Mouse (Mus musculus): Measurements from ENCODE around the gene Popdc2.
"Not testable (repeated sequence)": the region's sequence is repeated elsewhere in the genome, so short reads cannot be mapped to it uniquely, and the experiment has no call there.

Popdc2 gene

DNA sequence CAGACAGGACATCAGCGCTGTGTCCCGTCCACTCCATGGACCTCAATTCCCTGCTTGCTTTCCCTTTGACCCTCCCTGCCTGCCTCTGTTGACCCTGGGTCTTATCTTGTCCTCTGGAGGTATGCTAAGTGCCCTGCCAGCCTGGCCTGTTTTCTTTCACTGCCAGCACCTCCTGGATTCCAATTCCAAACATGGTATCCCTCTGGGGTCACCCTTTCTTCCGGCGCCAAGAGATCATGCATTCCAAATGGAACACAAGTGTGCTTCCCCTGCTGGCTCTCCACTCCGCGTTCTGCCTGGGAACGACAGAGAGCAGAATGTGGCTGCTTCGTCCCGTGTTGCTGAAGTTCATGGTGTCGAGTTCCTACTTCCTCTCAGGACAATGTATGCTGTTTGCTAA lies at the start of gene Popdc2:
Gene Popdc2 (plus strand): TSS at position 277 of the 400 bp plus-strand sequence.
- no peak for DNase-seq (ENCODE audit: low spot score)

DNA sequence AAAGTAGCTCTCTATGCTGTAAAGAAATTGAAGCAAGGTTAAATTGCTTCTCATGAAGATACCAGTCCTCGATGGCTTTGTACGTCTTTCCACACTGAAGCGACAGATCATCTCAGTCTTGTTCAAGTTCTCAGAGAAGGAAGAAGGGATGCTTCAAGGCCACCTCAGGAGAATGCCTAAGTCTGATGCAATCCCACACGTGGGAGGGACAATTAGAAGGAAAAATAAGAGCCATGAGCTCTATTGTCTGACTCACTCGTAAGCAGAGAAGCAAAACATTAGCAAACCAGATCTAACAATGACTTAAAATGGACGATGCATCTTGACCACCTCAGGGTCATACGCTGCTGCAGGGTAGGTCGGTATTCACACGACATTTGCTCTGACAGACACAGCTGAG lies 43.5 kb upstream of the Popdc2 start:
- no peak for DNase-seq (ENCODE audit: low spot score)

DNA sequence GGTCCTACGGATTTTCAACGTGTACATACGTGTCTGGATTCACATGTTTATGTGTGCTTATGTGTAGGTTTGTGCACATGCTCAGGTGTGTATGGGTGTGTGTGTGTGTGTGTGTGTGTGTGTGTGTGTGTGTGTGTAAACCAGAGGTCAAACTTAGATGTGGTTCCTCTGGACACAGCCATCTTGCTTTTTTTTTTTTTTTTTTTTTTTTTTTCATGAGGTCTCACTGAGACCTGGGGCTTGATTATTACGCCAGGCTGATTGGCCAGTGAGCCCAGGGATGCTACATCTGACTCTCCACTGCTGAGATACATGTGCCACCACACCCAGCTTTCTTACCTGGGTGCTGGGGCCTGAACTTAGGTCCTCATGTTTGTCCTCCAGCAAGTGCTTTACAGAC lies 42.9 kb upstream of the Popdc2 start:
- no peak for DNase-seq (ENCODE audit: low spot score)

DNA sequence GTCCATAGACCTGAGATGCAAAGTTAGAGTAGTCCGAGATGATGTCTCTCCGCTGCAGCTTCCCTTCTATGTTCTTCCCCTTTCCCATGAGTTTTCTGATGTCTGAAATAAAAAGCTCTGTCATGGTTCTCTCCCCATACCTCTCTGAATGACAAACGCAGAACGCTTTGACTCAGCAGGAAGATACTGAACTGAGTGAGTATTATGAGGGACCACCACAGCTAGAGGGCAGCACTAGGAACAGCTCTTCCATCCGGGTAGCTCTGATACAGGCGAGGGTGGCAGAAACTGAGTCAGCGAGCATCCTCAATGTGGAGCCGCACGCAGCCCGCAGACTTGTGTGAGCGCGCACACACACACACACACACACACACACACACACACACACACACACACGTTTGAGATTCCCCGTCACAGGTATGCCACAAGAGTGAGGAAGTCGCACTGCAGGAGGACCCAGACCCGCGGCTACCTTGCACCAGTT lies 40.5 kb upstream of the Popdc2 start:
- DNase-seq (ENCODE audit: low spot score), result peak; percentile 38

DNA sequence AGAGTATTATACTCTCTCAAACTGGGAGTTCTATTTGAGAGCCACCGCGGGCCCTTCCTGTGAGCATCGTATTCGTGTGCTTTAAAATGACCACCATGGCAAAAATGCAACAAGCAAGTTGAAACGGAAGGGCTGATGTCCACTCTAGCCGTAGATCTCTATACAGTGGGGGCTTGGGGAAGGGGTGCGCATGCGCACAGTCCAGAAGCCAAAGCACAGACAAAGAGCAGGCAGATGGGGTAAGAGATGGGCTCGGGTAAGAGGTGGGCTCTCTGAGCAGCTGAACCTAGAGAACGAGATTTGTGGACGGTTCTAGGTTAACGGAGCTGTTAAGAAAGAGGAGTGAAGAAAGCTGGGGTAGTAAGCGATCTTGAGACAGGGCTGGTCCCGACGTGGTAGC lies 37.7 kb upstream of the Popdc2 start:
- DNase-seq (ENCODE audit: low spot score), result no peak

DNA sequence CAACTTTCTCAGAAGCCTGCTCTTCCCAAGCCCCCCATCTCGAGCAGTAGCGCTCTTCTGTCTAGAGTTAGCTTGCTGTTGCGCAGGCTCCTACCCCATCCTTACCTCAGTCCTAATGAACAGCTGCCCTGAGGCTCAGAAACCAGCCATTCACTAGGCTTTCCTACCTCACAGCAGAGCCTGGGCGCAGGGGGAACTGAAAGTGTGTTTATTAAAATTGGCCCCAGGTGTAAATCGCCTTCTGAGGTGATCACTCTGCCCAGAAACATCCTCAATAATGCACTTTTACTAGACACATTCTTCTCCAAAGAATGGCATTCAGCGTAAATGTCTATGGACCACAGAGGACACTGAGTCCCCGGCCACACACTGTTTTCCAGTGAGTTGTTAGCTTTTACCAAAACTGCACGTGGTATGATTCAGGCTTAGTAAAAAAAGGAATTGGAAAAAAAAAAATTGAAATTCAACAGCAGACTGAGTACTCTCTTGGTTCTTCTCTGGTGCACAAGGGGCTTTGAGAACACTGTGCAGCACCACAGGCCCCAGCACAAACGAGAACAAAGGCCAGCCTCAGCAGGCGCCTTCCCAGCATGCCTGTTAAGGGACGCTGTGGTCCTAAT lies 35.1 kb upstream of the Popdc2 start:
- DNase-seq (ENCODE audit: low spot score), result no peak

DNA sequence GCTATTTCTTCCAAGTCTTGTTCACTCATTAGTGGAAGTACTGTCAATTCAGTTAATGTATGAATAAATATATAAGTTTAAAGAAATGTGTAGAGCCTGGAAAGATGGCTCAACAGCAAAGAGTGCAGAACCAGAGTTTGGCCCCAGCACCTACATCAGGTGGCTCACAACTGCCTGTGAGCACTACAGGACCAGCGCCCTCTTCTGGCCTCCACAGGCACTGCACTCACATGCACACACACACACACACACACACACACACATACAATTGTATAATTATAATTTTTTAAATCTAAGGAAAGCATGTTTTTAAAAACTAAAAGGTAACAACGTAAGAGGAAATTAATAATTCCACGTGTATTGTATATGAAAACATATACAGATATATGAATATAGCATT lies 32.7 kb upstream of the Popdc2 start:
- no peak for DNase-seq (ENCODE audit: low spot score)

DNA sequence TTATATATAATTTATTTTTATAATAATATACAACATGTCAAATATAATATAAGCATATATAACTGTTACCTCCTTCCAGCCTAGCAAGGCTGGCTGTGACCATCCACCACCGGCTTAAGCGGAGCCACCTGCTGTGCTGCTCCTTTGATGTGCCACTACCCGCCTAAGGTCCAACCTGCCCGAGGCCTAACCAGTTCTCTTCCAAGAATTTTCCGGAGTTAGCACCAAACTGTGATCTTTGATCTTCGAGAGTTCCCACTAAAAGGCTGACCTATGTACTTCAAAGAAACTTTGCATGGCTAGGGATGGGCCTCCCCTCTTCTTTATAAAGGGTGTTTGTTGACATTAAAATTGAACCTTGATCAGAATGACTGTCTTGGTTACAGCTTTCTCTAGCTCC lies 27.6 kb upstream of the Popdc2 start:
- DNase-seq (ENCODE audit: low spot score), result no peak

DNA sequence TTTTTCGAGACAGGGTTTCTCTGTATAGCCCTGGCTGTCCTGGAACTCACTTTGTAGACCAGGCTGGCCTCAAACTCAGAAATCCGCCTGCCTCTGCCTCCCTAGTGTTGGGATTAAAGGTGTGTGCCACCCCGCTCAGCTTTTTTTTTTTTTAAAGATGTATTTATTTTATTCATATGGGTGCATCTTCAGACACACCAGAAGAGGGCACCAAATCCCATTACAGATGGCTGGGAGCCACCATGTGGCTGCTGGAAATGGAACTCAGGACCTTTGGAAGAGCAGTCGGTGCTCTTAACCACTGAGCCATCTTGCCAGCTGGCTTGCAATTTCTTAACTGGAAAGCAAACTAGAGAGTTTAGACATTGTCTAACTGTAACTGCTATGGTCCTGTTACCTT lies 23.9 kb upstream of the Popdc2 start:
- not testable (repeated sequence) for DNase-seq (ENCODE audit: low spot score)

DNA sequence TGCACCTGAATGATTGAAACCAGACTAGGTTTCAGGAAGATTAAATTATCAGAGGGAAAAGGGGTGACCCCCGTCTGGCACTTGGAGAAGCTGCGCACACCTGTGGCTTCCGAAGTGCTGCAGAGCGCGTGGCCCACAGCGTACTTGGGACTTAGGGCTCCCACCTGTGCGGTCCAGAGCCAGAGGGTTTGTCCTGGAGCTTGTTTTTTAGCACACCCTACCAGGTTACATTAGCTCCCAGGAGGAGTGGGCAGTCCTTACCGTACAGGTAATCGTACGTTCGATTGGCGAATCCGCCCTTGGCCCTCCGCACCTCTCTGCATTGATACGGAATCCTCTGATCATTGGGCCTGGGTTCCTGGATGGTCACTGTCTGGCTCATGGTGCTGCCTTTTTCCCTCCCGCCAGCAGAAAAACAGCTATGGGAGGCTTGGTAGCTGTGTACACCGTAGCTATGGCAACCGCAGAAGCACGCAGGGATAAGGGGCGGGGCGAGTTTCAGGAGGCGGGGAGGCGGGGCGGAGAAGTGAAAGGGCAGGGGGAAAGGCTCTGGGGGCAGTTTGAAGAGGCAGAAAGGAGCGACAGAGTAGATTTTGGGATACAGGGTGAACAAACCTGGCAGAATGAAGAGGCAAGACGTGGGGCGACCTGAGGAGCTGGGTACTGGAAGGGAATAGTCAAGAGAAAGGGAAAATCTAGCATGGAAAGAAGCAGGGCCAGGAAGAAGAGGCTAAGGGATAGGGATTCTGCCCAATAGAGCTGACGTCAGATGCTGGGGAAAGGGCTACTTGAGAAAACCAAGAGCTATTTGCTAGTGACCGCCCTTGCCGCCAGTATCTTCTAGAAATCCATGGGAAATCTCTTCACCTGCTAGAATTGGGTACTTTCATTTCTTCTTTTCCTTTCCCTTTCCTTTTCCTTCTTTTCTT lies 20.3 kb upstream of the Popdc2 start, which contains the start of gene Maats1:
Gene Maats1 (minus strand): TSS at position 748 of the 929 bp plus-strand sequence.
- peak; percentile 83 for DNase-seq (ENCODE audit: low spot score)

DNA sequence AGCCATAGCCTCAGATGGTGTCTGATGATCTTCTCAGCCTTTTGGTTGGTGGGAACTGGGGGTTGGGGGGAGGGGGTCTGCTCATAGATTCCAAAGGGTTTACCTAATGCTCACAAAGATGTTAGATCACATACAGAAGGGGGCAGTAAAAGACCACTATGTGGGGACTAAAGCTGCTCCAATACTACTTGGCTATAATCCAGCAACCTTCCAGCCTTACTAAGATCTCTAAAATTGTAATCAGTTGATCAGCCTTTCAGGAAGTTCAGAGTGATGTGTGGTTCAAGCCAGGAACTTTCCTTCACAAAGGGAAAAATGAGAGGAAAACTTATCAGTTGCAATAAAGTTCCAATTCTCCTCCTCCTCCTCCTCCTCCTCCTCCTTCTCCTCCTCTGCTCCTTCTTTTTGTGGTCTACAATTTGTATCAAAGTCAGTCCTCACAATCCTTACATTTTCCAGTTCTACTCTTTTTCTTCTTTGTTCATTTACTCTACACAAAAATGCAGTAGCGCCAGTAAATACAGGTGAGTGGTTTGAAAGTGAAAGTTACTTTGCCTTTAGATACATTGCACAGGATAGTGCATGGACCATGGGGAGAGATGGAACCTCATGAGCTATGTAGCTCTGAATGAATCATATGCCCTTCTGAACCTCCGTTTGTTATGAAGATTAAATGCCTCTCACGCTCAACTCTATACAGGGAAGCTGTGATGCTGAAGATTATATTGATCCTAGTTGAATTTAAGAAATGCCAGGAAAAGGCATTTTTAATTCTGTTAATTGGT lies 16.9 kb upstream of the Popdc2 start:
- peak; percentile 50 for DNase-seq (ENCODE audit: low spot score)

DNA sequence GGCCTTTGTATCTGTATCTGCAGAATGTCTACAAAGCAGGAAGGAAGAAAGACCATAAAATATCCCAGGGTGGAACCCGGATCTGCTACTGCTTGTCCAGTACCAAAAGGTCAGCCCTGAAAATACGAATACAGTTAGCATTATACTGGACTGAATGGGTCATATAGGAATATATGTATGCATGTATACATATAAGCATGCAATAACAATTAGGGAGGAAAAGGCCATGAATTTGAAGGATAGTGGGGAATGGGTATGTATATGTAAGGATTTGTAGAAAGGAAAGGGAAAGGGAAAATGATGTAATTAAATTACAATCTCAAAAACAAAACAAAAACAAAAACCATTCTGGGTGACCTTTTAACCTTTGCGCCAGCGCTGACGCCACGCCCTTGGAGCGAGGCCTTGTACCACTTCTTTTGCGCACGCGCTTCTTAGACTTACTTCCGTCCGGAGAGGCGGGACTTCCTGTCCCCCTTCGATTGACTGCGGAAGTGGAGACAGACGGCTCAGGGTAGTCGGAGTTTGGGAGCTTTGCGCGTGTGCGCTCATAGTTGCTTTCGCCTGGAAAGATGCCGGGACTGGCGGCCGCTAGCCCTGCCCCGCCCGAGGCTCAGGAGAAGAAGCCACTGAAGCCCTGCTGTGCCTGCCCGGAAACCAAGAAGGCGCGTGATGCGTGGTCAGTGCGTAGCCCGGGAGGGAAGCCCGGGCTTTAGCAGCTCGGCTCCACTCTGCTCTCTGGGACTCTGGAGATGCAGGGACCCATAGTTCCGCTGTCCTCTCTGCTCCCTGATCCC lies 15.3 kb upstream of the Popdc2 start, which contains the start of the genes Cox17 and Gm21987:
Gene Cox17 (plus strand): TSS at position 463 of the 797 bp plus-strand sequence.
Gene Gm21987 (plus strand): TSS at position 512 of the 797 bp plus-strand sequence.
- peak; percentile 96 for DNase-seq (ENCODE audit: low spot score)

DNA sequence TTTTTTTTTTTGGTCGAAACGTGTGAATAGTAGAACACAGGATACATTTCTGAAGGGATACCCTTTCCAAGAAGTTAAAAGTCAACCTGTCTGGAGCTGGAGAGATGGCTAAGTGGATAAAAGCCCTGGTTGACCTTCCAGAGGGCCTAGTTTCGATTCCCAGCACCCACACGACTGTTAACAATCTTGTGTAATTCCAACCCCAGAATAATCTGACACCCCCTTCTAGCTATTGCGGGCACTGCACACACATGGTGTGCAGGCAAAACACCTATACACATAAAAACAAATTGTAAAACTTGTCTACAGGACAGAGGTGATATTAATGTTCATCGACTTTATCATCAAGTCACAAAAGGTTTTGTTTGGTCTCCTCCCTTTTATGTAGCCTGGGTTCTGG lies 14.4 kb upstream of the Popdc2 start:
- DNase-seq (ENCODE audit: low spot score), result no peak

DNA sequence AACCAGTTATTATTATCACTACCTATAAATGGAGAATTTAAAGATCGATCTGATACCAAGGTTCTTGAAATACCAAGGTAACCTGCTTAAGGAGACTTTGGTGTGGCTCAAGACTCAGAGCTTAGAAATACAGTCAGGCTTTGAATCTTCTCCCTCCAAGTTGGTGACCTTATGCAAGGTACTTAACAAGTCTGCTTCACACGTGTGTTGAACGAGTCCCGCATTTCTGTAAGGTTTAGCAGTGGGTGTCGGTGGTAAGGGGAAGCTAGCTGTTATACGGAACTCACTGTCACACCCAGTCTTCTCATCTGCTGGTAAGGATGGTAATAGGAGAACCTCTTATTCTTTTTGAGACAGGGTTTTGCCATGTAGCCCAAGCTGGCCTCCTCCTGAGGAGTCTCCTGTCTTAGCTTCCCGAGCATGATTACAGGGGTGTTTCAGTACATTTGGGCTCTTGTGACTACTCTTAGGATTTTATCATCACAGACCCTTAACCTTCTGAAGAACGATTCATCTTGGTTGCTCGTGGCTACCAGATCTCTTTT lies 13.7 kb upstream of the Popdc2 start:
- DNase-seq (ENCODE audit: low spot score), result no peak

DNA sequence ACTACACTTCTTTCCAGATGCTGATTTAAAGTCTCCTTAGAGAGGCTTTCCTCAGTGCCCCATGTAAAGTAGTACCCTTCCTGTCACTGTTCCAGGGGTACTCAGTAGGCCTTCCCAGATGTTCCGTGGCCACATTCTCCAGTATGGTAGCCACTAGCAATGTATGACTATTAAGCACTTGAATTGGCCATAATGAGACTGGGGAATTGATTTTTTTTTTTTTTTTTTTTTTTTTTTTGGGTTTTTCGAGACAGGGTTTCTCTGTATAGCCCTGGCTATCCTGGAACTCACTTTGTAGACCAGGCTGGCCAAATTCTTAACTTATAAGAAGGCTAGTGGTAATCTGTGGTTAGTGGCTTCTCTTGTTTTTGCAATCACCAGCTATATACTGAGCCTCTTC lies 12.1 kb upstream of the Popdc2 start:
- no peak for DNase-seq (ENCODE audit: low spot score)

DNA sequence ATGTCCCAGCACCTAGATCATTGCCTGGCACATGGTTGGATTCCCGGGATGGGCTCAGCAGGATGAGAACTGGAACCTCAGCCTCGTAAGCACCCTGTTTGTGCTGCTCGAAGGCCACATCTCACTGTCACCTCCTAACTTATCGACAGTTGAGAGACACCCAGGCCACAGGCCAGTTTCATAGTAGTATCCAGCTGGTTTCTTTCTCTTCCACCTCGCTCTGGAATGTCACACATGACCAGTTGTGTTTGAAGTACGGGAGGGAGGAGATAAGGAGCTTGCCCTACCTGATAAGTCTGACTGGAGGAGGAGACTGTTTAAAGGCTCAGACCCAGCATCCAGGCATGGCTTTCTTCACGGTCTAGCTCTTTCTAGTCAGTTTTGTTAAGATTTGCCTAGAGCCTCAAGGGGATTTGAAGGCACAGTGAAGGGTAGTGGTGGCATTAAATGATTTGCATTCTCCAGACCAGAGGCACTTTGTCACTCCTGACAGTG lies 11.6 kb upstream of the Popdc2 start:
- peak; percentile 59 for DNase-seq (ENCODE audit: low spot score)

DNA sequence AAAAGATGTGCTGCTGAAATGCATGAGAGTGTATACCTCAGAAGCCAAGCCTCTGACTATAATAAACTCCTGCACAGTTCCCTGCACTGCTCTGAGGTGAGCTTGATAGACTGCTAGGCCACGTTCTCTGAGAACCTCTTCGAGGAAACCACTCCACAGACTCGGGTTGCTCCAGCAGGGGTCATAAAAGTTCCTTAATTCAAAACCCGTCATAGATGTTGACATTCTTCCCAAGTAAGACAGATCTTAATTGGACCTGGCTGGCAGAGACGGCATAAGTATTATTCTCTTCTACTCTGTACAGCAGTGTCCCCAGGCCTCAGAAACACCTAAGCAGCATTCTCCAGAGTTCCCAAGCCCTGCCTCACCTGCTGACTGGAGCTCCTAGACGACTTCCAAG lies 11.1 kb upstream of the Popdc2 start:
- DNase-seq (ENCODE audit: low spot score), result no peak

DNA sequence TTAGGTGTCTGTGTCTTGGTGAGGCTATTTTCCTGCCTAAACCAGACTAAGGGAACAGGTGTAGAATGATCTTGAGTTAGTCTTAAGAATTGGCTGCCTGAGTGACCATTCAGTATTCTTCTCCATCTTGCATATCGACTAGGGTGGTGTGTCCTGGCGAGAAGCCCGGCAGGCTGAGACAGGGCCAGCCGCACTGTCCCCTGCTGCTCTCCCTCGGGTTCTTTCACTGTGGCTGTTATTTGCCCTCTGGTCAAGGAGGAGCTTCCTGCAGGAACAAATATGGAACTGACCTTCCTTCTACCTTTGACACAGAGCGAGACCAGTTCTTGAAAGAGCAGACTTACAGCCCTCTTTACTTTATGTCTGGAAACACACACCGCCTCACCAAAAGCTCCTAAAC lies 10.0 kb upstream of the Popdc2 start:
- no peak for DNase-seq (ENCODE audit: low spot score)

DNA sequence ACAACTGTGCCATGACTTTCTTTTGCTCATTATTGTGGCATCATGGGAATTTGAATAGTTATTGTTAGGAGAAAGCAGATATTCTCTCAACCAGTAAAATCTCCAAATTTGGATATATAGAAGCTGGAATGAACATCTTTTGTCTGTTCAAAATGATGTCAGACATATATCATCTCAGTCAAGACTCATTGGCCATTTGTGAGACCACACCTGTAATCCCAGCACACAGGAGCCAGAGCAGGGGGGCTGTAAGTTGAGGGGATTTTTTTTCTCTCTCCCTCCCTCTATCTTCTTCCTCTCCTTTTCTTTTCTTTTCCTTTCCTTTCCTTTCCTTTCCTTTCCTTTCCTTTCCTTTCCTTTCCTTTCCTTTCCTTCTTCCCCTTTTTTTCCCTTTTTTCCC lies 9.2 kb upstream of the Popdc2 start:
- no peak for DNase-seq (ENCODE audit: low spot score)

DNA sequence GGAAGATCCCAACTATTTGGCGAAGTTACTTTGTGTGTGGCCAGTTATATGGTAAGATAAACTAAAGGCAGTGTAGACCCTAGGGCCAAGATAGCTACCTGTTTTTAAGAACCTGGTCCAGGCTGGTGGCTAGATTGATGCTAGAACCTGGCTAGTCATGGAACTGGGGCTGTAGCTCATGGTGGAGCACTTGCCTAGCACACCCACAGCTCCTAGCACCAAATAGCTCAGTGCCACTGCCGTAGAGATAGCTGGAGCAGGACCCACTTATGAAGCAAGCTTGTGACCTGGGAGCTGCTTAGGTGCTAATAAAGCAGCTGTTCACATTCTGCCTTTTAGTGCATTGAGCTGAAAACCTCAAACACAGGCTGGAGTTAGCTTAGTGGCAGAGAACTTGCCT lies 8.4 kb upstream of the Popdc2 start:
- no peak for DNase-seq (ENCODE audit: low spot score)

Measured in lung, postnatal 25 days (tissue).